Mouse (Mus musculus) hindbrain, embryonic 15.5 days (tissue): ENCODE measurements at regions not wholly inside any gene's neighbourhood (a gene's known extent, or its start where the extent isn't known, plus 50 kb on each side); places are given as distances from the start of the nearest gene placed in this dataset.

Experiments used
- ATAC-seq: fragments of 200-750 bp; cut with Nextera tagmentation; 2 replicates; pipeline ENCODE4 v1.8.0; 2017; ENCODE audit warnings: low read depth, moderate number of reproducible peaks, moderate TSS enrichment; ENCODE audit not compliant: low FRiP score
- H3K27ac ChIP-seq: fragments of 300-500 bp; sonication (generic); replicated peaks from 2 replicates; pipeline ENCODE4 v1.5.1; 2015; ENCODE audit warnings: mild to moderate bottlenecking, inconsistent platforms
- H3K27me3 ChIP-seq: fragments of 300-500 bp; sonication (generic); 2 replicates; pipeline ENCODE4 v1.6.1; 2015; ENCODE audit warnings: control low read depth, inconsistent platforms
- H3K36me3 ChIP-seq: fragments of 300-500 bp; sonication (generic); 2 replicates; pipeline ENCODE4 v1.6.1; 2015; ENCODE audit warnings: control low read depth, inconsistent platforms
- H3K4me1 ChIP-seq: fragments of 300-500 bp; sonication (generic); replicated peaks from 2 replicates; pipeline ENCODE4 v1.6.1; 2015; ENCODE audit warnings: control low read depth, inconsistent platforms
- H3K4me2 ChIP-seq: fragments of 300-500 bp; sonication (generic); 2 replicates; pipeline ENCODE4 v1.6.1; 2015; ENCODE audit warnings: moderate library complexity, mild to moderate bottlenecking, inconsistent platforms
- H3K4me3 ChIP-seq: fragments of 300-500 bp; sonication (generic); 2 replicates; pipeline ENCODE4 v1.5.1; 2015; ENCODE audit warnings: mild to moderate bottlenecking, inconsistent platforms
- H3K9ac ChIP-seq: fragments of 300-500 bp; sonication (generic); 2 replicates; pipeline ENCODE4 v1.6.1; 2015; ENCODE audit warnings: inconsistent platforms
- H3K9me3 ChIP-seq: fragments of 300-500 bp; sonication (generic); 2 replicates; pipeline ENCODE4 v1.6.1; 2016; ENCODE audit warnings: control low read depth, inconsistent platforms
- WGBS: fragments of 180-500 bp; shearing (Covaris S2); methylation state at CpG from one replicate; pipeline ENCODE4 v1.1.7; 2015; 5-methylcytosine and 5-hydroxymethylcytosine counted together

GRCm38 (mm10) chr5:82288069-82288845, 1066.7 kb downstream of the Tecrl start:
- no peaks in the 10 kb centered on the region for H3K36me3 ChIP-seq
- H3K4me1 ChIP-seq: no peaks in the 10 kb centered on the region
- ATAC-seq: peak; percentile 65
- no peak overlapping the region for H3K4me3 ChIP-seq
- H3K9ac ChIP-seq: no peak overlapping the region
- H3K4me2 ChIP-seq: no peak overlapping the region
- no peak overlapping the region for H3K27ac ChIP-seq
- WGBS: 64% methylated on average over 5 of the region's 5 CpGs
- no peaks in the 10 kb centered on the region for H3K27me3 ChIP-seq
- H3K9me3 ChIP-seq: no peaks in the 10 kb centered on the region

GRCm38 (mm10) chr5:82253356-82254104, 1101.5 kb downstream of the Tecrl start:
- H3K9me3 ChIP-seq: no peaks in the 10 kb centered on the region
- H3K4me3 ChIP-seq: no peak overlapping the region
- H3K36me3 ChIP-seq: no peaks in the 10 kb centered on the region
- no peaks in the 10 kb centered on the region for H3K4me1 ChIP-seq
- no peak overlapping the region for H3K9ac ChIP-seq
- 90% methylated on average over 3 of the region's 3 CpGs for WGBS
- H3K27ac ChIP-seq: no peak overlapping the region
- H3K27me3 ChIP-seq: no peaks in the 10 kb centered on the region
- ATAC-seq: no peak
- no peak overlapping the region for H3K4me2 ChIP-seq

- 66% methylated on average over 3 of the region's 3 CpGs for WGBS
- H3K27me3 ChIP-seq: no peaks in the 10 kb centered on the region
- no peaks in the 10 kb centered on the region for H3K4me1 ChIP-seq
- H3K4me3 ChIP-seq: no peak overlapping the region
- ATAC-seq: no peak
- no peak overlapping the region for H3K4me2 ChIP-seq
- no peak overlapping the region for H3K9ac ChIP-seq
- H3K9me3 ChIP-seq: no peaks in the 10 kb centered on the region
- H3K36me3 ChIP-seq: no peaks in the 10 kb centered on the region
- no peak overlapping the region for H3K27ac ChIP-seq
Observed at GRCm38 (mm10) chr5:82226329-82226728, 1128.7 kb downstream of the Tecrl start.

GRCm38 (mm10) chr5:82223622-82224021, 1131.4 kb downstream of the Tecrl start:
- H3K27me3 ChIP-seq: no peaks in the 10 kb centered on the region
- 68% methylated on average over 2 of the region's 2 CpGs for WGBS
- no peak overlapping the region for H3K4me2 ChIP-seq
- no peaks in the 10 kb centered on the region for H3K36me3 ChIP-seq
- H3K9ac ChIP-seq: no peak overlapping the region
- no peaks in the 10 kb centered on the region for H3K4me1 ChIP-seq
- no peak overlapping the region for H3K27ac ChIP-seq
- H3K4me3 ChIP-seq: no peak overlapping the region
- no peak for ATAC-seq
- H3K9me3 ChIP-seq: no peaks in the 10 kb centered on the region

- no peak overlapping the region for H3K4me3 ChIP-seq
- no peaks in the 10 kb centered on the region for H3K9me3 ChIP-seq
- H3K27me3 ChIP-seq: no peaks in the 10 kb centered on the region
- H3K27ac ChIP-seq: no peak overlapping the region
- no peak overlapping the region for H3K9ac ChIP-seq
- no peaks in the 10 kb centered on the region for H3K36me3 ChIP-seq
- no peak for ATAC-seq
- H3K4me2 ChIP-seq: no peak overlapping the region
- no peaks in the 10 kb centered on the region for H3K4me1 ChIP-seq
- WGBS: 89% methylated on average over 3 of the region's 3 CpGs
Observed at GRCm38 (mm10) chr5:82203606-82204005, 1151.4 kb downstream of the Tecrl start.
